Mouse (Mus musculus) brain, adult 10 weeks (tissue): ENCODE measurements around the gene Prune1. TPM values are rescaled to one million over a fixed set of nuclear protein-coding genes. Genes with fewer than 3 reads are reported as not detected.

ENCODE experiments used
- polyA plus RNA-seq: library from polyadenylated mRNA; stranded (reverse); fragments of 350-450 nt; fragmentation: Illumina TruSeq; extraction: RNeasy Lipid Tissue Mini Kit (QIAGEN cat#74804); gene quantifications from one replicate; pipeline ENCODE4 v1.2.3, GENCODE M21; 2015; ENCODE audit warnings: low read depth, low replicate concordance

Prune1 gene
- polyA plus RNA-seq, result 23.6 TPM

DNA sequence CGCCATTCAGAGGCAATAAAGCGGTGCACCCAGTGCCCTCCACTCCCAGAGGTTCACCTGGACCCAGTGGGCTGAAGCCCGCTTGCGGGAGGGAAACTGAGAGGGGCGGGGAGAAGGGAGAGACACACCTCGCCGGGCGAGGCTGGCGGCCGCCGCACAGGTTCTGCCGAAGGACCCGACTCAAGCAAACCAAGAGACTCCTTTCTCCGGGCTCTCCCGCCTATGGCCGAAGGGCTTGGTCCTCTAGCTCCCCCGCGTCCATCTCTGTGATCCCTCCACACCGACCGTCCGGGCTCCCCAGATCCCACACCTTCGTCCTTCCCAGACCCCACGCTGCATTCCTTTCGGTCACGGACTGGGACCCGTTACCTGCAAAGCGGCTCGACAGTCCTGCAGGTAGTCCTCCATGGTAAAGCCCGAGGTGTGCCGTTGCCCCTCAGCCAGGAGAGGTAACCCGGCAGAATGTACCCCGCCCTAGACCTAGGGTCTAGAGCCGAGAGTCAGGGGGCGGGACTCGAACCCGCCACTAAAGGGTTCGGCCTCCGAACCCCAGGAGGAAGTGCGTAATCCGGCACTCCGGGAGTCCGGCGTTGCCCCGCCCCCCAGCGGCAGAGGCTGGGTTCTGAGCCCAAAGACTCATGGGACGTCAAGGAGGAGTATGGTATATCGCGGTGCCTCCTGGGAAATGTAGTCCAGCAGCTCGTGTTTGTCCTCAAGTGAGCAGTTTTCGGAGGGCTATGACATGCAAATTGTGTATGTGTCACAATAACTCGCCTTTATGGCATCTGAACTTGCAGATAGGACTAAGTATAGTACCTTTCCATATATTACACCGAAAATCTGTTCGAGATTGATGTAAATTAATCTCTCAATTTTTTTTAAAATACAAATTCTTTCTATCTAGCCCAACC is at the start of gene Prune1, which contains the start of gene Mindy1:
Gene Prune1 (minus strand): TSS at position 861 of the 911 bp plus-strand sequence.
Gene Mindy1 (plus strand): TSS at position 130 of the 911 bp plus-strand sequence.

DNA sequence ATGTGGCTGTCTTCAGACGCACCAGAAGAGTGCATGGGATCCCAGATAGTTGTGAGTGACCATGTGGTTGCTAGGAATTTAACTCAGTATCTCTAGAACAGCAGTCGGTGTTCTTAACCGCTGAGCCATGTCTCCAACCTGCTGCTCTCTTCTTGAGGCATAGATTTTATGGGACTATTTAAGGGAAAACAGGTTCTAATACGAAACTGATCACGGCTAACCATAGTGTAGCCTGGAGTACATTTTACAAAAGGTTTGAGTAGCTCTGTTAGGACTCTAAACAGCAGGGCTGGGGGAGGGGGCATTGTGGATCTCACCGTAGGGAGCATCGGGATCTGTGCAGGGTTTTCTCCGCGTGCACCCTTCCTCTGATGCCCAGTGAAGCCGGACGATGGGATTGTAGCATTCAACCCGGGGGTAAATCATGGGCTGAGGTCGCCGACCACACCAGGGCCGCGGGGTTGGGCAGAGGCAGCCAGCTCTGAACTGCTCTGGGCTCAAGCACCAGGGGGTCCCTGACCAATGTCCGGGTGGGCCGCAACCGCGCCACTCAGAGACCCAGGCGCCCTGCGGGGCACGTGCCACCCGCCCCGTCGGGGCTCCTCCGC is 32.7 kb upstream of the Prune1 start, which contains the start of gene Cers2:
Gene Cers2 (plus strand): TSS at position 306 of the 608 bp plus-strand sequence.

GRCm38 (mm10) chr3:95307100-95307499 is 25.2 kb upstream of the Prune1 start, which contains the start of gene Anxa9:
Gene Anxa9, minus strand, starts transcription at chr3:95307176.

DNA sequence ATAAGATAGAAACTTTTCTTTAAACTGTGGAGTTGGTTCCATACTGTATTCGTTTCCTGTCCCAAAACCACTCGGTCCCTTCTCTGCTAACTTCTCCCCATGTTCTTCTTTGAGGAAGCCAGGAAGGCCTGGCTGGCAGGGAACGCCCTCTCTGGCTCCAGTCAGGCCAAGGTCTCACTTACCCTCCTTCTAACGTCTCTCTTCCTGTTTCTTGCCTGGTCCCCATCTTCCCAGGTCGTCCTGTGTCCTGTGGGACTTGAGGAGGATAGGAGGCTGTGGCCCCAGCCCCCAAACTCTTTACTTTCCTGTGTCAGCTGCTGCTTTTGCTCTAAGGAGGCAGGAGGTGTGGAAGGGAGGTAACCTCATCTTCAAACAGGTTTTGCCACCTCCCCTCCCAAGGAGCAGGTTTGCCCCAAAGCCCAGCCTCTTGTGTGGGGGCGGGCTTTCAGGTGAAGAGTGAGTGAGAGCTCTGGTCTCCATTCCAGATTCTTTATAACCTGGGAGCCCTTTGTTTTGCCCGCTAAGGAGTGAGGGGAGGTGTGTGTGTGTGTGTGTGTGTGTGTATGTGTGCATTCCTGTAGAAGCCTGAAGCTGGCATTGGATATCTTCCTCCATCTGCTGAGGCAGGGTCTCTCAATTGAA is 31.0 kb downstream of the Prune1 start, which contains the start of gene Bnipl:
Gene Bnipl (minus strand): TSS at position 411 of the 642 bp plus-strand sequence.

GRCm38 (mm10) chr3:95241498-95241897 is 40.4 kb downstream of the Prune1 start, which contains the start of gene Gm128:
Gene Gm128, minus strand, starts transcription at chr3:95241598.

GRCm38 (mm10) chr3:95231298-95232221 is 50.3 kb downstream of the Prune1 start, which contains the start of gene Mllt11:
Gene Mllt11, minus strand, starts transcription at chr3:95232171.

GRCm38 (mm10) chr3:95228148-95228893 is 53.6 kb downstream of the Prune1 start, which contains the start of gene Cdc42se1:
Gene Cdc42se1, plus strand, starts transcription at chr3:95228732.

GRCm38 (mm10) chr3:95217255-95218134 is 64.4 kb downstream of the Prune1 start, which contains the start of gene Gabpb2:
Gene Gabpb2, minus strand, starts transcription at chr3:95217916.

Other genes starting within 250 kb of the Prune1 start
- gene Psmd4, start 239.5 kb downstream of the Prune1 start, polyA plus RNA-seq, result 176 TPM
- gene Pip5k1a, start 175.1 kb downstream of the Prune1 start, polyA plus RNA-seq, result 44.0 TPM
- gene Vps72, start 171.1 kb downstream of the Prune1 start, polyA plus RNA-seq, result 44.7 TPM
- gene Tmod4, start 157.6 kb downstream of the Prune1 start, polyA plus RNA-seq, result 1.2 TPM
- gene Scnm1, start 148.1 kb downstream of the Prune1 start, polyA plus RNA-seq, result 83.6 TPM
- 24.7 TPM for gene Lysmd1, start 148.0 kb downstream of the Prune1 start, polyA plus RNA-seq
- 5.0 TPM for gene Tnfaip8l2, start 139.7 kb downstream of the Prune1 start, polyA plus RNA-seq
- 14.4 TPM for gene Sema6c, start 121.6 kb downstream of the Prune1 start, polyA plus RNA-seq
- 7.1 TPM for gene Gabpb2, start 64.2 kb downstream of the Prune1 start, polyA plus RNA-seq
- 68.9 TPM for gene Cdc42se1, start 53.3 kb downstream of the Prune1 start, polyA plus RNA-seq
- 414 TPM for gene Mllt11, start 49.9 kb downstream of the Prune1 start, polyA plus RNA-seq
- 0.30 TPM for gene Gm128, start 40.5 kb downstream of the Prune1 start, polyA plus RNA-seq
- not detected for gene Bnipl, start 30.9 kb downstream of the Prune1 start, polyA plus RNA-seq
- gene Mindy1, start 731 bp downstream of the Prune1 start, polyA plus RNA-seq, result 26.8 TPM
- 0.73 TPM for gene Anxa9, start 25.1 kb upstream of the Prune1 start, polyA plus RNA-seq
- 101 TPM for gene Cers2, start 32.7 kb upstream of the Prune1 start, polyA plus RNA-seq
- 22.1 TPM for gene Setdb1, start 75.1 kb upstream of the Prune1 start, polyA plus RNA-seq
- gene 4930558C23Rik, start 120.8 kb upstream of the Prune1 start, polyA plus RNA-seq, result not detected
- gene Arnt, start 152.3 kb upstream of the Prune1 start, polyA plus RNA-seq, result 29.8 TPM
- 6.2 TPM for gene Ctsk, start 217.2 kb upstream of the Prune1 start, polyA plus RNA-seq
- 136 TPM for gene Ctss, start 244.7 kb upstream of the Prune1 start, polyA plus RNA-seq